Mouse (Mus musculus): Measurements from ENCODE around the gene Fam84b.

DNA sequence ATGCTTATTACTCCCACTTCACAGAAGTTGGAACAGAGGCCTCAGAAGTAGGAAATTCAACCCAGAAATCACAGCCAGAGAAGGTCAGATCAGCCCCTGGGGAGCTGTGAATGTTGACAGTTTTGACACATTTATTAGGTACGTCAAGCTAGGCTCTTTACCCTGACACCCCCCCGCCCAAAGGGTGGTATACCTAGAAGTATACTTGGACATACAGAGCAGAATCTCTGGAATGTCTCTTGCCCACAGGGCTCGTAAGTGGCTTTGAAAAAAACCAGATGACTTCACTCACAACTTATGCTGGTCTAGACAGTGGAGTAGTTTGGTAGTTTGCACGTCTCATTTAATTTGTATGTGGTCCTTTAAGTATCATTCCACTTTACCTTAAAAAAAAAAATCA is 11.8 kb downstream of the Fam84b start:
- TF ChIP-seq POLR2A (IDR thresholded peaks at IDR 0.05; ENCODE audit: borderline replicate concordance, low read depth, low read length) (no peak), CTCF (IDR thresholded peaks at IDR 0.05; ENCODE audit: low read depth, low read length) (no peak)

Data from bone marrow macrophage, adult 2 months (primary cell).